Mouse (Mus musculus) lung, adult 10 weeks (tissue): ENCODE results near the gene Ect2. TPM values are rescaled to one million over a fixed set of nuclear protein-coding genes. Genes with fewer than 3 reads are reported as not detected.

ENCODE experiments used
- polyA plus RNA-seq: library from polyadenylated mRNA; stranded (reverse); fragments of 350-450 nt; fragmentation: Illumina TruSeq; extraction: RNeasy Lipid Tissue Mini Kit (QIAGEN cat#74804); gene quantifications from one replicate; pipeline ENCODE4 v1.2.3, GENCODE M21; 2014; ENCODE audit warnings: low read depth, low replicate concordance; ENCODE audit not compliant: insufficient read depth

Ect2 gene
- polyA plus RNA-seq: 1.0 TPM

GRCm38 (mm10) chr3:27153701-27154209 lies at the start of gene Ect2:
Ect2 (minus strand) TSS chr3:27153878.

GRCm38 (mm10) chr3:27182733-27183600 lies 29.3 kb upstream of the Ect2 start, which contains the start of gene Nceh1:
Nceh1 (plus strand) TSS chr3:27182965.

Other genes with a start within 250 kb of the Ect2 start
- 22.6 TPM for gene Nceh1, start 29.1 kb upstream of the Ect2 start, polyA plus RNA-seq
- 19.0 TPM for gene Tnfsf10, start 163.2 kb upstream of the Ect2 start, polyA plus RNA-seq
- gene Ghsr, start 217.5 kb upstream of the Ect2 start, polyA plus RNA-seq: not detected